Mouse (Mus musculus): ENCODE data around the gene Il1b. TPM values are rescaled to one million over a fixed set of nuclear protein-coding genes. Genes with fewer than 3 reads are reported as not detected.

The Il1b gene
- 1.6 TPM for polyA plus RNA-seq (2014; fragmentation: Illumina TruSeq; extraction: RNeasy Lipid Tissue Mini Kit (QIAGEN cat#74804); ENCODE audit: low read depth, low replicate concordance)

GRCm38 (mm10) chr2:129371039-129371438 lies at the start of gene Il1b:
Il1b (minus strand) TSS chr2:129371139.

Other genes starting within 250 kb of the Il1b start
- 20.7 TPM for gene Chchd5, start 241.4 kb downstream of the Il1b start, polyA plus RNA-seq (2014; fragmentation: Illumina TruSeq; extraction: RNeasy Lipid Tissue Mini Kit (QIAGEN cat#74804); ENCODE audit: low read depth, low replicate concordance)
- gene Slc20a1, start 172.4 kb downstream of the Il1b start, polyA plus RNA-seq (2014; fragmentation: Illumina TruSeq; extraction: RNeasy Lipid Tissue Mini Kit (QIAGEN cat#74804); ENCODE audit: low read depth, low replicate concordance) = 22.2 TPM
- gene Ckap2l, start 73.9 kb downstream of the Il1b start, polyA plus RNA-seq (2014; fragmentation: Illumina TruSeq; extraction: RNeasy Lipid Tissue Mini Kit (QIAGEN cat#74804); ENCODE audit: low read depth, low replicate concordance) = 2.0 TPM
- not detected for gene Il1a, start 61.2 kb downstream of the Il1b start, polyA plus RNA-seq (2014; fragmentation: Illumina TruSeq; extraction: RNeasy Lipid Tissue Mini Kit (QIAGEN cat#74804); ENCODE audit: low read depth, low replicate concordance)
- not detected for gene F830045P16Rik, start 165.5 kb upstream of the Il1b start, polyA plus RNA-seq (2014; fragmentation: Illumina TruSeq; extraction: RNeasy Lipid Tissue Mini Kit (QIAGEN cat#74804); ENCODE audit: low read depth, low replicate concordance)
- gene Sirpa, start 221.7 kb upstream of the Il1b start, polyA plus RNA-seq (2014; fragmentation: Illumina TruSeq; extraction: RNeasy Lipid Tissue Mini Kit (QIAGEN cat#74804); ENCODE audit: low read depth, low replicate concordance) = 33.5 TPM